Mouse (Mus musculus) liver, embryonic 16.5 days (tissue): ENCODE results near the gene Ankrd40. TPM values are rescaled to one million over a fixed set of nuclear protein-coding genes. Genes with fewer than 3 reads are reported as not detected.

ENCODE experiments used
- ATAC-seq: fragments of 200-750 bp; cut with Nextera tagmentation; 2 replicates; pipeline ENCODE4 v1.8.0; 2017; ENCODE audit warnings: low read depth, mild to moderate bottlenecking, moderate number of reproducible peaks, moderate library complexity
- H3K27ac ChIP-seq: fragments of 300-500 bp; sonication (generic); 2 replicates; pipeline ENCODE4 v1.5.1; 2014; ENCODE audit warnings: mild to moderate bottlenecking, low read length
- H3K27me3 ChIP-seq: fragments of 300-500 bp; sonication (generic); 2 replicates; pipeline ENCODE4 v1.6.1; 2014; ENCODE audit warnings: low read depth, low read length, mixed read lengths; ENCODE audit not compliant: control insufficient read depth, insufficient read depth
- H3K36me3 ChIP-seq: fragments of 300-500 bp; sonication (generic); 2 replicates; pipeline ENCODE4 v1.6.1; 2014; ENCODE audit warnings: mild to moderate bottlenecking; ENCODE audit not compliant: control insufficient read depth, insufficient read depth
- H3K4me1 ChIP-seq: fragments of 300-500 bp; sonication (generic); 2 replicates; pipeline ENCODE4 v1.6.1; 2014; ENCODE audit warnings: low read depth, low read length, mixed read lengths; ENCODE audit not compliant: control insufficient read depth
- H3K4me2 ChIP-seq: fragments of 300-500 bp; sonication (generic); 2 replicates; pipeline ENCODE4 v1.6.1; 2014; ENCODE audit warnings: low read depth, low read length, mixed read lengths
- H3K4me3 ChIP-seq: fragments of 300-500 bp; sonication (generic); 2 replicates; pipeline ENCODE4 v1.5.1; 2014; ENCODE audit warnings: low read depth, mild to moderate bottlenecking, low read length
- H3K9ac ChIP-seq: fragments of 300-500 bp; sonication (generic); 2 replicates; pipeline ENCODE4 v1.6.1; 2014; ENCODE audit warnings: low read depth, low read length
- H3K9me3 ChIP-seq: fragments of 300-500 bp; sonication (generic); replicated peaks from 2 replicates; pipeline ENCODE4 v1.6.1; 2016; ENCODE audit warnings: low read length; ENCODE audit not compliant: control insufficient read depth
- WGBS: fragments of 180-500 bp; shearing (Covaris S2); extraction: QIAGEN DNeasy Blood & Tissue Kit; methylation state at CpG from one replicate; pipeline ENCODE4 v1.1.7; 2014; ENCODE audit not compliant: insufficient replicate concordance; 5-methylcytosine and 5-hydroxymethylcytosine counted together
- polyA plus RNA-seq: library from polyadenylated mRNA; unstranded; fragments of >200 nt; fragmentation: Nextera tagmentation; extraction: Ambion mirVana; gene quantifications from 2 replicates; pipeline ENCODE4 v1.2.1, GENCODE M21; 2015

Gene Ankrd40
- polyA plus RNA-seq, 1 experiment from 2014 or later = 3.5 TPM

DNA sequence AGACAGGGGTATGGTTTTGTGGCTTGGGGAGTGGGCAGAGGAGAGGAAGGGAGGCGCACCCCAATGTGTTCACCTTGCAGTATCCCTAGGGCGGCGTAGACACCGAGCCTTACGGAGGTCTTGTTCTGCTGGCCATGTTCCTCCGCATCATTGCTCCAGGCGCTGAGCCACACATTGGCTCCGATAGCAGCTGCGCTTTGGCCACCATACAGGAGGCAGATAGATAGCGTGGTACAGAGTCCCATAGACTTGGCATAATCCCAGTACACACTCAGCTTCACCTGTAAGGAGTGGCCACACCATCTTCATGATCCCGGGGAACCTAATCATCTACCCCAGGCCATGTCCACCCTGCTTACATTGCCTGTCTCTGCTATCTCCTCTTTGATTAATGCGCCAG lies 31.4 kb downstream of the Ankrd40 start:
- Histone ChIP-seq H3K27ac (no peak overlapping the region), H3K4me2 (no peak overlapping the region), H3K27me3 (no peaks in the 10 kb centered on the region), H3K4me3 (no peak overlapping the region), H3K4me1 (no peaks in the 10 kb centered on the region), H3K9me3 (no peaks in the 10 kb centered on the region), H3K9ac (no peak overlapping the region), H3K36me3 (no peaks in the 10 kb centered on the region)
- no peak for ATAC-seq
- WGBS = 87% methylated on average over 12 of the region's 12 CpGs

DNA sequence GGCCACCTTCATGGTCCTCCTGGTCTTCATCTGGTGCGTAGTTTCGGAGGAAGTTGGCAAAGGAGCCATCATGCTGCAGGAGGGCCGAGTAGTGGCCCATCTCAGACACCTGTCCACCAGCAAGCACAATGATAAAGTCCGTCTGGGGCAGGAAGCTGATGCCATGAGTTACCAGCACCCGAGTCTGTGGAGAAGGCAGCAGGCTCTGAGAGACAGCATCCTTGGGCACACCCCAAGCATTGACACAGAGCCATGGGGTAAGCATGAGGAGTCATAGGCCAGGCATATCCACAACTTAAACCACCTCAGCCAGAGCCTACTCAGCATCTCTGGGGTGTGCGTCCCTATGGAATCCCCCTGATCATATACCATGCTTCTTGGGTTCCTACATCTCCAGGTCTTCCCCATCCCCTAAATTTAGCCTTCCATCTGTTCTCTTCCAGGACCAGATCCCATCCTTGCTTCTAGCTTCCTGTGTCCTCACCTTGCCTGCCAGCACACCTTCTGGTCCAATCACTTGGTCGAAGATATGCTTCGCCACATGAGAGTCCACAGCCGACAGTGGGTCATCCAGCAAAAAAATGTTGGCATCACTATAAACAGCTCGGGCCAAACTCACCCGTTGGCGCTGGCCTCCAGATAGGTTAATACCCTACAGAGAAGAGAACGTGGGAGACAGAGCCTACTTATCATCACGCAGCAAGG lies 33.5 kb downstream of the Ankrd40 start:
- Histone ChIP-seq H3K36me3 (no peaks in the 10 kb centered on the region), H3K4me3 (no peak overlapping the region)
- ATAC-seq = no peak

DNA sequence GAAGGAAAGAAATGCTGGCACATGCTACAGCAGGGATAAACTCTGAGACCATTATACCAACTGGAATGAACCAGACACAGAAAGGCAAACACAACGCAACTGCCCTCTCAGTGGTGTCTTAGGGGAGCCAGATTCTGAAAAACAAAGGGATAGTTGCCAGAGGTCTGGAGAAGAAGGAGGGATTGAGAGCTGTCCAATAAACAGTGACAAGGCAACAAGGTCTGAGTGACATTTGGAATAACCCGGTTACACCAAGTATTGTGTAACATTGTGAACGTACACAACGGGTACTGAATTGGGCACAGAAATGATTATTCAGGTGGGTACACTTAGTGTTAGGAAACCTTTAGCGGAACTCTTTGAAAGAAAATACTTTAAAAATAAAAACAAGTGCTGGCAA lies 34.3 kb downstream of the Ankrd40 start:
- WGBS = 68% methylated on average over 5 of the region's 5 CpGs

More for the DNA sequence above, 33.5 kb downstream of the Ankrd40 start:
- Histone ChIP-seq H3K27ac (no peak overlapping the region), H3K4me2 (no peak overlapping the region), H3K9ac (no peak overlapping the region), H3K4me1 (no peaks in the 10 kb centered on the region), H3K27me3 (no peaks in the 10 kb centered on the region), H3K9me3 (no peaks in the 10 kb centered on the region)
- 71% methylated on average over 14 of the region's 14 CpGs for WGBS

GRCm38 (mm10) chr11:94363690-94364089 lies 35.9 kb downstream of the Ankrd40 start:
- Histone ChIP-seq H3K4me3 (no peak overlapping the region), H3K27me3 (no peaks in the 10 kb centered on the region), H3K4me2 (no peak overlapping the region), H3K27ac (no peak overlapping the region), H3K36me3 (no peaks in the 10 kb centered on the region), H3K9me3 (no peaks in the 10 kb centered on the region), H3K9ac (no peak overlapping the region), H3K4me1 (no peaks in the 10 kb centered on the region)
- 63% methylated on average over 7 of the region's 7 CpGs for WGBS
- no peak for ATAC-seq

More for the DNA sequence above, 34.3 kb downstream of the Ankrd40 start:
- H3K9ac ChIP-seq = no peak overlapping the region
- no peaks in the 10 kb centered on the region for H3K36me3 ChIP-seq
- no peak for ATAC-seq
- H3K9me3 ChIP-seq = no peaks in the 10 kb centered on the region
- no peaks in the 10 kb centered on the region for H3K27me3 ChIP-seq
- H3K4me2 ChIP-seq = no peak overlapping the region
- no peaks in the 10 kb centered on the region for H3K4me1 ChIP-seq
- no peak overlapping the region for H3K27ac ChIP-seq
- no peak overlapping the region for H3K4me3 ChIP-seq

- 51% methylated on average over 3 of the region's 3 CpGs for WGBS
- Histone ChIP-seq H3K4me2 (no peak overlapping the region), H3K36me3 (no peaks in the 10 kb centered on the region), H3K9me3 (no peaks in the 10 kb centered on the region), H3K9ac (no peak overlapping the region), H3K27me3 (no peaks in the 10 kb centered on the region), H3K4me3 (no peak overlapping the region), H3K4me1 (no peaks in the 10 kb centered on the region; the same call in 1 of the 2 replicates), H3K27ac (no peak overlapping the region)
- peak; percentile 50; the same call in 1 of the 2 replicates for ATAC-seq
Observed at GRCm38 (mm10) chr11:94365340-94365739, 37.5 kb downstream of the Ankrd40 start.

GRCm38 (mm10) chr11:94369981-94370380 lies 42.2 kb downstream of the Ankrd40 start:
- no peaks in the 10 kb centered on the region for H3K36me3 ChIP-seq
- H3K4me3 ChIP-seq = no peak overlapping the region
- no peaks in the 10 kb centered on the region for H3K9me3 ChIP-seq
- H3K4me2 ChIP-seq = no peak overlapping the region
- WGBS = 34% methylated on average over 6 of the region's 6 CpGs
- H3K27me3 ChIP-seq = no peaks in the 10 kb centered on the region
- no peak for ATAC-seq
- H3K9ac ChIP-seq = no peak overlapping the region
- peaks cover 10% of the 10 kb centered on the region for H3K4me1 ChIP-seq
- no peak overlapping the region for H3K27ac ChIP-seq

GRCm38 (mm10) chr11:94370809-94371208 lies 43.0 kb downstream of the Ankrd40 start:
- ATAC-seq = peak; percentile 69
- WGBS = 15% methylated on average over 5 of the region's 5 CpGs
- no peak overlapping the region for H3K27ac ChIP-seq

GRCm38 (mm10) chr11:94374276-94374948 lies 46.6 kb downstream of the Ankrd40 start:
- no peak for ATAC-seq
- Histone ChIP-seq H3K27me3 (no peaks in the 10 kb centered on the region), H3K4me1 (peaks cover 10% of the 10 kb centered on the region), H3K9me3 (no peaks in the 10 kb centered on the region), H3K36me3 (no peaks in the 10 kb centered on the region), H3K4me3 (no peak overlapping the region), H3K27ac (no peak overlapping the region), H3K4me2 (no peak overlapping the region), H3K9ac (no peak overlapping the region)
- 66% methylated on average over 13 of the region's 13 CpGs for WGBS

More at GRCm38 (mm10) chr11:94370809-94371208, 43.0 kb downstream of the Ankrd40 start:
- no peaks in the 10 kb centered on the region for H3K9me3 ChIP-seq
- no peaks in the 10 kb centered on the region for H3K27me3 ChIP-seq
- H3K36me3 ChIP-seq = no peaks in the 10 kb centered on the region
- H3K4me1 ChIP-seq = peaks cover 10% of the 10 kb centered on the region
- H3K4me2 ChIP-seq = no peak overlapping the region
- no peak overlapping the region for H3K4me3 ChIP-seq
- no peak overlapping the region for H3K9ac ChIP-seq

GRCm38 (mm10) chr11:94379061-94379460 lies 51.3 kb downstream of the Ankrd40 start:
- ATAC-seq = no peak
- Histone ChIP-seq H3K9me3 (no peaks in the 10 kb centered on the region), H3K36me3 (no peaks in the 10 kb centered on the region), H3K4me2 (no peak overlapping the region), H3K27me3 (no peaks in the 10 kb centered on the region), H3K4me1 (no peaks in the 10 kb centered on the region), H3K9ac (no peak overlapping the region), H3K4me3 (no peak overlapping the region), H3K27ac (no peak overlapping the region)
- WGBS = 31% methylated on average over 2 of the region's 2 CpGs
